Mouse (Mus musculus): ENCODE results near the gene Map3k10. TPM values are rescaled to one million over a fixed set of nuclear protein-coding genes. Genes with fewer than 3 reads are reported as not detected.

The Map3k10 gene
- polyA plus RNA-seq (2015; fragmentation: Nextera tagmentation; extraction: Ambion mirVana), result 2.3 and 3.5 TPM in 2 replicates

GRCm38 (mm10) chr7:27674522-27675221 lies at the start of gene Map3k10:
Map3k10 (minus strand) TSS chr7:27674598.

DNA sequence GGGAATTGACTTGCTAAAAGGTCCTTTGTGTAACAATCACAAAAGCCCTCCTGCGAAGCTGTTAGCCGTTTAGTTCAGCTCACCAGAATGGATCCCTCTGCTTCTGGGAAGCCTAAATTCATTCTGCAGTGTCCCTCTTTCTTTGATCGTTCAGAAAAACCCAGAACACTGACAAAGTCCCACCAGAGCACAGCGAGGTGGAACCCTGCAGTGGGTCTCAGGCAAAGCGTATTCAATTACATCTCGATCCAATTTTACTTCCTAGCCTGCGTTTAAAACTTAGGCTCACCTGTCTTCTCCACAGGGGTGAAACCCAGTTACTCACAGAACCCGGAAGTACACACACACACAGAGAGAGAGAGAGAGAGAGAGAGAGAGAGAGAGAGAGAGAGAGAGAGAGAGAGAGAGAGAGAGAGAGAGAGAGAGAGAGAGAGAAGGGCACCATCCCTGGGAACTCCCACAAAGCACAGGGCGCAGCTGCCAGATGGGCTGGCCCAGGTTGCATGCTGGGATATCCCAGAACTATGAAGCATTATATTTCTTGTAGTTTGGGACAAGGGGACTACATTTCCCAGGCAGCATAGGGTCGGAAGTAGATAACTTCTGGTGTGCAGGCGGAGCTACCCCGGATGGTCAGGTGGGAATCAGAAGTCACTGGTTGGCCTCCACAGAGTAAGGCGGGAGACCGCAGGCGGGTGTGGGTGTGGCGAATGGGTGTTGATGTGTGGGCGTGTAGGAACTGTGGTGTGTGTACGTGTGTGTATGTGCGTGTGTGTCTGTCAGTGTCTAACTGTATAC lies 14.6 kb upstream of the Map3k10 start, which contains the start of gene Zfp607b:
Zfp607b (plus strand) TSS at position 526 of the 798 bp plus-strand sequence.

DNA sequence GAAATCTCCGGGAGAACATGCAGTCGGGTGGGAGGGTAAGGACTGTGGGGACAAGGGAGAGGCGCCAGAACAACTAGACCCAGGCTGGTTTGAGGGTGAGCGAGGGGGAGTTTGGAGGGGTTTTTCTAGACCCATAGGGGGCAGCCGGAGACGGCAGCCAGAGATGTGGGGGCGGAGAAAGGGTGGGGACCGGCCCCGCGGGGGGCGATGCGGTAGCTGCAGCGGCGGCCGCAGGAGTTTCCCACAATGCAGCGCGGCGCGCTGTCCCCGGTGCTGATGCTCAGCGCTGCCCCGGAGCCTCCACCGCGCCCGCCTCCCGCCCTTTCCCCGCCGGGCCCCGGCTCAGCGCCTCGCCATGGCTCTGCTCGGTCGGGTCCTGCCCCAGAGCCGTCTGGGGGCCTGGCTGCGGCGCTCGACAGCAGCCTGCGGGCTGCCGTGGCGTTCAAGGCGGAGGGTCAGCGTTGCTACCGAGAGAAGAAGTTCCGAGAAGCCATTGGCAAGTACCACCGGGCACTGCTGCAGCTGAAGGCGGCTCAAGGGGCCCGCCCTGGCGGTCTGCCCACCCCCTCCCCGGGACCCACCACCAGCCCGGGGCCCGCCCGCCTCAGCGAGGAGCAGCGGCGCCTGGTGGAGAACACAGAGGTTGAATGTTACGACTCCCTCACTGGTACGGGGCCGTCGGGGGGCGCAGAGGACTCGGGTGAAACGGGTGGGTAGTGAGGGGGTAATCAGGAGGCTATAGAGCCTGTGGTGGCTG lies 20.5 kb downstream of the Map3k10 start, which contains the start of gene Ttc9b:
Ttc9b (plus strand) TSS at position 235 of the 757 bp plus-strand sequence.

Other genes starting within 250 kb of the Map3k10 start
- gene Sptbn4, start 226.9 kb downstream of the Map3k10 start, polyA plus RNA-seq (2015; fragmentation: Nextera tagmentation; extraction: Ambion mirVana), result 0.23 and 0.32 TPM in 2 replicates
- 895 and 1,052 TPM in 2 replicates for gene Blvrb, start 226.6 kb downstream of the Map3k10 start, polyA plus RNA-seq (2015; fragmentation: Nextera tagmentation; extraction: Ambion mirVana)
- gene Sertad3, start 200.8 kb downstream of the Map3k10 start, polyA plus RNA-seq (2015; fragmentation: Nextera tagmentation; extraction: Ambion mirVana), result 29.5 and 31.1 TPM in 2 replicates
- 20.9 and 25.9 TPM in 2 replicates for gene Sertad1, start 187.7 kb downstream of the Map3k10 start, polyA plus RNA-seq (2015; fragmentation: Nextera tagmentation; extraction: Ambion mirVana)
- gene Prx, start 175.3 kb downstream of the Map3k10 start, polyA plus RNA-seq (2015; fragmentation: Nextera tagmentation; extraction: Ambion mirVana), result 1.2 and 1.3 TPM in 2 replicates
- gene Hipk4, start 151.3 kb downstream of the Map3k10 start, polyA plus RNA-seq (2015; fragmentation: Nextera tagmentation; extraction: Ambion mirVana), result 0.41 and 0.47 TPM in 2 replicates
- gene Pld3, start 121.4 kb downstream of the Map3k10 start, polyA plus RNA-seq (2015; fragmentation: Nextera tagmentation; extraction: Ambion mirVana), result 58.0 and 62.8 TPM in 2 replicates
- gene 2310022A10Rik, start 121.4 kb downstream of the Map3k10 start, polyA plus RNA-seq (2015; fragmentation: Nextera tagmentation; extraction: Ambion mirVana), result 19.0 and 20.5 TPM in 2 replicates
- gene Akt2, start 83.0 kb downstream of the Map3k10 start, polyA plus RNA-seq (2015; fragmentation: Nextera tagmentation; extraction: Ambion mirVana), result 30.8 and 37.9 TPM in 2 replicates
- not detected in 2 replicates for gene Ttc9b, start 20.7 kb downstream of the Map3k10 start, polyA plus RNA-seq (2015; fragmentation: Nextera tagmentation; extraction: Ambion mirVana)
- 1.4 and 2.1 TPM in 2 replicates for gene Zfp607b, start 14.7 kb upstream of the Map3k10 start, polyA plus RNA-seq (2015; fragmentation: Nextera tagmentation; extraction: Ambion mirVana)
- gene Zfp60, start 56.8 kb upstream of the Map3k10 start, polyA plus RNA-seq (2015; fragmentation: Nextera tagmentation; extraction: Ambion mirVana), result 5.5 and 6.4 TPM in 2 replicates
- 2.0 TPM in 2 replicates for gene Zfp626, start 132.6 kb upstream of the Map3k10 start, polyA plus RNA-seq (2015; fragmentation: Nextera tagmentation; extraction: Ambion mirVana)
- gene Zfp59, start 164.0 kb upstream of the Map3k10 start, polyA plus RNA-seq (2015; fragmentation: Nextera tagmentation; extraction: Ambion mirVana), result 2.0 and 2.4 TPM in 2 replicates
- 1.5 and 1.8 TPM in 2 replicates for gene Zfp607a, start 182.9 kb upstream of the Map3k10 start, polyA plus RNA-seq (2015; fragmentation: Nextera tagmentation; extraction: Ambion mirVana)

Measured in spleen, postnatal 0 days (tissue).